Mouse (Mus musculus): Measurements from ENCODE around the gene Sppl2b. TPM values are rescaled to one million over a fixed set of nuclear protein-coding genes. Genes with fewer than 3 reads are reported as not detected.

The Sppl2b gene
- total and polyA plus RNA-seq, 2 experiments from 2014 or later, result 24.2 to 44.4 TPM

GRCm38 (mm10) chr10:80821991-80822390 is 33.1 kb upstream of the Sppl2b start:
- Histone ChIP-seq H3K9me3 (replicated peaks; ENCODE audit: control insufficient read depth, low read length) (no peaks in the 10 kb centered on the region), H3K36me3 (replicated peaks; ENCODE audit: control insufficient read depth, insufficient read depth, low read length) (no peaks in the 10 kb centered on the region), H3K4me2 (ENCODE audit: low read depth, low read length) (no peak overlapping the region), H3K4me3 (ENCODE audit: low read depth, low read length) (no peak overlapping the region), H3K9ac (replicated peaks; ENCODE audit: low read depth, low read length) (no peak overlapping the region), H3K4me1 (ENCODE audit: control insufficient read depth, insufficient read depth) (no peaks in the 10 kb centered on the region), H3K27me3 (ENCODE audit: control insufficient read depth, insufficient read depth, low read length) (no peaks in the 10 kb centered on the region), H3K27ac (ENCODE audit: low read depth) (no peak overlapping the region)
- no peak for ATAC-seq (ENCODE audit: insufficient read depth, low read depth)
- no peak for DNase-seq (ENCODE audit: low spot score)
- WGBS, result 42% methylated on average over 2 of the region's 2 CpGs
- TF ChIP-seq CTCF (IDR thresholded peaks at IDR 0.05; ENCODE audit: low read depth), result peak; percentile 49
- TF ChIP-seq EP300 (IDR thresholded peaks at IDR 0.05; ENCODE audit: low read depth), result no peak

GRCm38 (mm10) chr10:80822528-80822927 is 32.5 kb upstream of the Sppl2b start:
- DNase-seq (ENCODE audit: low spot score) (no peak), ATAC-seq (ENCODE audit: insufficient read depth, low read depth) (no peak)
- Histone ChIP-seq H3K36me3 (replicated peaks; ENCODE audit: control insufficient read depth, insufficient read depth, low read length) (no peaks in the 10 kb centered on the region), H3K4me2 (ENCODE audit: low read depth, low read length) (no peak overlapping the region), H3K4me3 (ENCODE audit: low read depth, low read length) (no peak overlapping the region), H3K27me3 (ENCODE audit: control insufficient read depth, insufficient read depth, low read length) (no peaks in the 10 kb centered on the region), H3K27ac (ENCODE audit: low read depth) (no peak overlapping the region), H3K9ac (replicated peaks; ENCODE audit: low read depth, low read length) (no peak overlapping the region), H3K4me1 (ENCODE audit: control insufficient read depth, insufficient read depth) (peaks cover 1% of the 10 kb centered on the region), H3K9me3 (replicated peaks; ENCODE audit: control insufficient read depth, low read length) (no peaks in the 10 kb centered on the region)
- TF ChIP-seq CTCF (IDR thresholded peaks at IDR 0.05; ENCODE audit: low read depth) (no peak), EP300 (IDR thresholded peaks at IDR 0.05; ENCODE audit: low read depth) (no peak)
- WGBS, result 83% methylated on average over 5 of the region's 5 CpGs

GRCm38 (mm10) chr10:80823316-80823715 is 31.8 kb upstream of the Sppl2b start:
- TF ChIP-seq CTCF (IDR thresholded peaks at IDR 0.05; ENCODE audit: low read depth) (peak; percentile 21; the same call in 1 of the 2 replicates), EP300 (IDR thresholded peaks at IDR 0.05; ENCODE audit: low read depth) (no peak)
- WGBS, result 83% methylated on average over 1 of the region's 1 CpGs
- ATAC-seq (ENCODE audit: insufficient read depth, low read depth), result no peak
- Histone ChIP-seq H3K27ac (ENCODE audit: low read depth) (no peak overlapping the region), H3K4me2 (ENCODE audit: low read depth, low read length) (no peak overlapping the region), H3K27me3 (ENCODE audit: control insufficient read depth, insufficient read depth, low read length) (no peaks in the 10 kb centered on the region), H3K4me3 (ENCODE audit: low read depth, low read length) (no peak overlapping the region), H3K9me3 (replicated peaks; ENCODE audit: control insufficient read depth, low read length) (no peaks in the 10 kb centered on the region), H3K36me3 (replicated peaks; ENCODE audit: control insufficient read depth, insufficient read depth, low read length) (peaks cover under 1% of the 10 kb centered on the region; the same call in 1 of the 2 replicates), H3K9ac (replicated peaks; ENCODE audit: low read depth, low read length) (no peak overlapping the region), H3K4me1 (ENCODE audit: control insufficient read depth, insufficient read depth) (peaks cover 8% of the 10 kb centered on the region)
- no peak for DNase-seq (ENCODE audit: low spot score)

GRCm38 (mm10) chr10:80823847-80824643 is 31.0 kb upstream of the Sppl2b start:
- Histone ChIP-seq H3K27me3 (ENCODE audit: control insufficient read depth, insufficient read depth, low read length) (no peaks in the 10 kb centered on the region), H3K27ac (ENCODE audit: low read depth) (peak overlapping the region; percentile 64; the same call in 1 of the 2 replicates)

GRCm38 (mm10) chr10:80824827-80825226 is 30.2 kb upstream of the Sppl2b start:
- Histone ChIP-seq H3K4me1 (ENCODE audit: control insufficient read depth, insufficient read depth) (peaks cover 12% of the 10 kb centered on the region), H3K4me2 (ENCODE audit: low read depth, low read length) (no peak overlapping the region), H3K4me3 (ENCODE audit: low read depth, low read length) (no peak overlapping the region), H3K27ac (ENCODE audit: low read depth) (no peak overlapping the region; the same call in 1 of the 2 replicates), H3K27me3 (ENCODE audit: control insufficient read depth, insufficient read depth, low read length) (no peaks in the 10 kb centered on the region), H3K9me3 (replicated peaks; ENCODE audit: control insufficient read depth, low read length) (no peaks in the 10 kb centered on the region), H3K36me3 (replicated peaks; ENCODE audit: control insufficient read depth, insufficient read depth, low read length) (peaks cover 14% of the 10 kb centered on the region), H3K9ac (replicated peaks; ENCODE audit: low read depth, low read length) (no peak overlapping the region)
- TF ChIP-seq CTCF (IDR thresholded peaks at IDR 0.05; ENCODE audit: low read depth) (no peak), EP300 (IDR thresholded peaks at IDR 0.05; ENCODE audit: low read depth) (no peak)
- DNase-seq (ENCODE audit: low spot score), result no peak
- WGBS, result 68% methylated on average over 2 of the region's 2 CpGs
- no peak for ATAC-seq (ENCODE audit: insufficient read depth, low read depth)

More at GRCm38 (mm10) chr10:80823847-80824643, 31.0 kb upstream of the Sppl2b start:
- peaks cover 6% of the 10 kb centered on the region for H3K36me3 ChIP-seq (replicated peaks; ENCODE audit: control insufficient read depth, insufficient read depth, low read length)
- H3K4me3 ChIP-seq (ENCODE audit: low read depth, low read length), result no peak overlapping the region
- DNase-seq (ENCODE audit: low spot score) (no peak), ATAC-seq (ENCODE audit: insufficient read depth, low read depth) (no peak)
- H3K4me2 ChIP-seq (ENCODE audit: low read depth, low read length), result peak overlapping the region; percentile 23; the same call in 1 of the 2 replicates
- WGBS, result 45% methylated on average over 8 of the region's 8 CpGs
- no peak for TF ChIP-seq CTCF (IDR thresholded peaks at IDR 0.05; ENCODE audit: low read depth)
- no peak for TF ChIP-seq EP300 (IDR thresholded peaks at IDR 0.05; ENCODE audit: low read depth)
- H3K9ac ChIP-seq (replicated peaks; ENCODE audit: low read depth, low read length), result no peak overlapping the region
- no peaks in the 10 kb centered on the region for H3K9me3 ChIP-seq (replicated peaks; ENCODE audit: control insufficient read depth, low read length)
- peaks cover 12% of the 10 kb centered on the region for H3K4me1 ChIP-seq (ENCODE audit: control insufficient read depth, insufficient read depth)

Measured in heart, postnatal 0 days (tissue).